Mouse (Mus musculus) left cerebral cortex, postnatal 10 days (tissue): ENCODE measurements around the gene Krtap9-1. TPM values are rescaled to one million over a fixed set of nuclear protein-coding genes. Genes with fewer than 3 reads are reported as not detected.
A peak's percentile ranks its signal among the peaks of the same experiment; 100 is the strongest.
"Not testable (repeated sequence)": the region's sequence is repeated elsewhere in the genome, so short reads cannot be mapped to it uniquely, and the experiment has no call there.

Source experiments
- DNase-seq, 2 experiments: peaks; one replicate each; pipeline ENCODE4 v3.0.0; 2021 to 2022; ENCODE audit warnings: low spot score in 2 of 2, mixed read lengths in 1 of 2; ENCODE audit errors: extremely low spot score in 1 of 2
- intact Hi-C: fragments of 180-260 bp; cut with DNase I; formaldehyde crosslinking; loops from one replicate; pipeline ENCODE4 v1.15.1; 2025
- total RNA-seq, 2 experiments: library from RNA; stranded (reverse); gene quantifications; 2 replicates each; pipeline ENCODE4 v1.2.3; 2021

Krtap9-1 gene
- not detected for total RNA-seq

GRCm38 (mm10) chr11:99873089-99873488 lies at the start of gene Krtap9-1:
TSS of gene Krtap9-1 (plus strand) at chr11:99873389.
- DNase-seq, intact Hi-C loops: not testable (repeated sequence)

- DNase-seq, result no peak
- intact Hi-C loops, result no loop called here
These were observed 35.2 kb upstream of the Krtap9-1 start, which contains the start of gene 2300003K06Rik for GRCm38 (mm10) chr11:99837966-99838365. TSS of gene 2300003K06Rik (minus strand) at chr11:99838066.

GRCm38 (mm10) chr11:99842185-99842584 lies 31.0 kb upstream of the Krtap9-1 start:
- intact Hi-C loops, result no loop called here
- no peak for DNase-seq

GRCm38 (mm10) chr11:99846746-99847145 lies 26.4 kb upstream of the Krtap9-1 start:
- no peak for DNase-seq
- intact Hi-C loops, result no loop called here

GRCm38 (mm10) chr11:99851508-99851907 lies 21.7 kb upstream of the Krtap9-1 start, which contains the start of gene Krtap4-16:
TSS of gene Krtap4-16 (minus strand) at chr11:99851608.
- intact Hi-C loops, result no loop called here
- no peak for DNase-seq

- peak in 1 of 2 experiments; percentile 4 for DNase-seq
- intact Hi-C loops, result no loop called here
These were observed 19.1 kb upstream of the Krtap9-1 start for GRCm38 (mm10) chr11:99854121-99854520.

GRCm38 (mm10) chr11:99857617-99858016 lies 15.6 kb upstream of the Krtap9-1 start, which contains the start of gene Gm11568:
TSS of gene Gm11568 (plus strand) at chr11:99857917.
- no peak for DNase-seq
- intact Hi-C loops, result no loop called here

- no peak for DNase-seq
- intact Hi-C loops, result no loop called here
These were observed 14.4 kb upstream of the Krtap9-1 start for GRCm38 (mm10) chr11:99858761-99859160.

- intact Hi-C loops, DNase-seq: not testable (repeated sequence)
These were observed 9.0 kb upstream of the Krtap9-1 start, which contains the start of gene Gm11559 for GRCm38 (mm10) chr11:99864176-99864575. TSS of gene Gm11559 (plus strand) at chr11:99864476.

GRCm38 (mm10) chr11:99878887-99879286 lies 5.7 kb downstream of the Krtap9-1 start, which contains the start of gene Gm11567:
TSS of gene Gm11567 (plus strand) at chr11:99879187.
- DNase-seq, intact Hi-C loops: not testable (repeated sequence)

GRCm38 (mm10) chr11:99907620-99908019 lies 34.4 kb downstream of the Krtap9-1 start, which contains the start of gene Krtap31-1:
TSS of gene Krtap31-1 (plus strand) at chr11:99907920.
- intact Hi-C loops, result no loop called here
- no peak for DNase-seq

- intact Hi-C loops, result no loop called here
- no peak for DNase-seq
These were observed 41.3 kb downstream of the Krtap9-1 start, which contains the start of gene Gm11565 for GRCm38 (mm10) chr11:99914451-99914850. TSS of gene Gm11565 (plus strand) at chr11:99914751.

Other genes starting within 250 kb of the Krtap9-1 start
- gene Krtap4-1, start 245.2 kb upstream of the Krtap9-1 start, total RNA-seq, result not detected
- gene Krtap4-2, start 238.3 kb upstream of the Krtap9-1 start, total RNA-seq, result not detected
- not detected for gene Krtap4-7, start 229.3 kb upstream of the Krtap9-1 start, total RNA-seq
- gene Gm11555, start 223.2 kb upstream of the Krtap9-1 start, total RNA-seq, result not detected
- not detected for gene Gm11563, start 214.4 kb upstream of the Krtap9-1 start, total RNA-seq
- gene Krtap4-6, start 207.4 kb upstream of the Krtap9-1 start, total RNA-seq, result not detected
- not detected for gene Gm14190, start 182.6 kb upstream of the Krtap9-1 start, total RNA-seq
- not detected for gene Gm14180, start 139.1 kb upstream of the Krtap9-1 start, total RNA-seq
- gene Gm11595, start 100.5 kb upstream of the Krtap9-1 start, total RNA-seq, result not detected
- gene Krtap4-8, start 92.7 kb upstream of the Krtap9-1 start, total RNA-seq, result not detected
- gene Krtap4-9, start 88.2 kb upstream of the Krtap9-1 start, total RNA-seq, result not detected
- gene Gm11596, start 79.9 kb upstream of the Krtap9-1 start, total RNA-seq, result not detected
- gene Gm11569, start 74.5 kb upstream of the Krtap9-1 start, total RNA-seq, result not detected
- gene Gm11554, start 68.9 kb upstream of the Krtap9-1 start, total RNA-seq, result not detected
- gene Krtap4-13, start 63.5 kb upstream of the Krtap9-1 start, total RNA-seq, result not detected
- gene Gm11564, start 57.7 kb upstream of the Krtap9-1 start, total RNA-seq, result not detected
- not detected for gene 2300003K06Rik, start 35.3 kb upstream of the Krtap9-1 start, total RNA-seq
- not detected for gene Krtap4-16, start 21.8 kb upstream of the Krtap9-1 start, total RNA-seq
- gene Gm11568, start 15.5 kb upstream of the Krtap9-1 start, total RNA-seq, result not detected
- gene Gm11559, start 8.9 kb upstream of the Krtap9-1 start, total RNA-seq, result not detected
- gene Gm11567, start 5.8 kb downstream of the Krtap9-1 start, total RNA-seq, result not detected
- not detected for gene Krtap31-1, start 34.5 kb downstream of the Krtap9-1 start, total RNA-seq
- gene Gm11565, start 41.4 kb downstream of the Krtap9-1 start, total RNA-seq, result not detected
- not detected for gene Krtap31-2, start 62.9 kb downstream of the Krtap9-1 start, total RNA-seq
- not detected for gene Krtap9-5, start 75.1 kb downstream of the Krtap9-1 start, total RNA-seq
- gene Krtap29-1, start 105.7 kb downstream of the Krtap9-1 start, total RNA-seq, result not detected
- gene Krtap16-1, start 113.2 kb downstream of the Krtap9-1 start, total RNA-seq, result not detected
- not detected for gene Krtap17-1, start 120.6 kb downstream of the Krtap9-1 start, total RNA-seq
- gene Krt33a, start 142.8 kb downstream of the Krtap9-1 start, total RNA-seq, result not detected
- not detected for gene Krt33b, start 156.5 kb downstream of the Krtap9-1 start, total RNA-seq
- not detected for gene Krt34, start 168.2 kb downstream of the Krtap9-1 start, total RNA-seq
- not detected for gene Krt31, start 177.2 kb downstream of the Krtap9-1 start, total RNA-seq
- gene Krt32, start 214.8 kb downstream of the Krtap9-1 start, total RNA-seq, result not detected
- gene Krt35, start 222.9 kb downstream of the Krtap9-1 start, total RNA-seq, result not detected
- gene Krt36, start 232.2 kb downstream of the Krtap9-1 start, total RNA-seq, result not detected
- not detected for gene Krt13, start 248.2 kb downstream of the Krtap9-1 start, total RNA-seq